Mouse (Mus musculus) midbrain, embryonic 13.5 days (tissue): ENCODE results near the gene Cnfn. TPM values are rescaled to one million over a fixed set of nuclear protein-coding genes. Genes with fewer than 3 reads are reported as not detected.
A peak's percentile ranks its signal among the peaks of the same experiment; 100 is the strongest.

Experiments
- ATAC-seq: fragments of 200-750 bp; cut with Nextera tagmentation; 2 replicates; pipeline ENCODE4 v1.8.0; 2017; ENCODE audit warnings: mild to moderate bottlenecking, moderate TSS enrichment, moderate library complexity
- H3K27ac ChIP-seq: fragments of 300-500 bp; sonication (generic); 2 replicates; pipeline ENCODE4 v1.5.1; 2015; ENCODE audit warnings: inconsistent platforms, mild to moderate bottlenecking, moderate library complexity
- H3K27me3 ChIP-seq: fragments of 300-500 bp; sonication (generic); 2 replicates; pipeline ENCODE4 v1.6.1; 2015; ENCODE audit warnings: mild to moderate bottlenecking, inconsistent platforms
- H3K36me3 ChIP-seq: fragments of 300-500 bp; sonication (generic); 2 replicates; pipeline ENCODE4 v1.6.1; 2015; ENCODE audit warnings: mild to moderate bottlenecking, inconsistent platforms
- H3K4me1 ChIP-seq: fragments of 300-500 bp; sonication (generic); replicated peaks from 2 replicates; pipeline ENCODE4 v1.6.1; 2015; ENCODE audit warnings: inconsistent platforms
- H3K4me2 ChIP-seq: fragments of 300-500 bp; sonication (generic); replicated peaks from 2 replicates; pipeline ENCODE4 v1.6.1; 2015; ENCODE audit warnings: moderate library complexity, mild to moderate bottlenecking, inconsistent platforms
- H3K4me3 ChIP-seq: fragments of 300-500 bp; sonication (generic); replicated peaks from 2 replicates; pipeline ENCODE4 v1.5.1; 2015; ENCODE audit warnings: mild to moderate bottlenecking, inconsistent platforms
- H3K9ac ChIP-seq: fragments of 300-500 bp; sonication (generic); replicated peaks from 2 replicates; pipeline ENCODE4 v1.6.1; 2015; ENCODE audit warnings: mild to moderate bottlenecking, inconsistent platforms
- H3K9me3 ChIP-seq: fragments of 300-500 bp; sonication (generic); 2 replicates; pipeline ENCODE4 v1.6.1; 2016; ENCODE audit warnings: mild to moderate bottlenecking, inconsistent platforms
- WGBS: fragments of 180-500 bp; shearing (Covaris S2); methylation state at CpG from one replicate; pipeline ENCODE4 v1.1.7; 2015; 5-methylcytosine and 5-hydroxymethylcytosine counted together
- polyA plus RNA-seq: library from polyadenylated mRNA; unstranded; fragments of >200 nt; fragmentation: Nextera tagmentation; extraction: Ambion mirVana; gene quantifications from 2 replicates; pipeline ENCODE4 v1.2.1, GENCODE M21; 2015

The Cnfn gene
- polyA plus RNA-seq, 1 experiment from 2014 or later: 0.32 TPM

DNA sequence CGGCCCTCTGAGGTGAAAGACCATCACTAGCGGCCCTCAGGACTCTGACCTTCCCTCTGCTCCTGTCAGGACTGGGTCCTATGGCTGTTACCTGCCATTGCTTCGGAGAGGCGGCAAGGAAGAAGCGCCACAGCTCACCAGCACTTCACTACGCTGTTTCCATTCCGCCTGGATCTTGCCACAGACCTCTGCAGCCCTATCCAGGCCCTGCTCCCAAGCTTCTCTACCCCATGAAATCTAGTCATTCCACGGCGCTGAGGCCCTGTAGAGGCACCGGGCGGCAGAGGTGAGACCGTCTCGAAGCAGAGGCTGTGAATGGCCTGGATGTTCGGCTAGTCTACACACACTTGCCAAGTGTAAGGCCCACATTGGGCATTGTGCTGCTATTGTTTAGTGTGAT, 27.1 kb upstream of the Cnfn start:
- 90% methylated on average over 14 of the region's 14 CpGs for WGBS

DNA sequence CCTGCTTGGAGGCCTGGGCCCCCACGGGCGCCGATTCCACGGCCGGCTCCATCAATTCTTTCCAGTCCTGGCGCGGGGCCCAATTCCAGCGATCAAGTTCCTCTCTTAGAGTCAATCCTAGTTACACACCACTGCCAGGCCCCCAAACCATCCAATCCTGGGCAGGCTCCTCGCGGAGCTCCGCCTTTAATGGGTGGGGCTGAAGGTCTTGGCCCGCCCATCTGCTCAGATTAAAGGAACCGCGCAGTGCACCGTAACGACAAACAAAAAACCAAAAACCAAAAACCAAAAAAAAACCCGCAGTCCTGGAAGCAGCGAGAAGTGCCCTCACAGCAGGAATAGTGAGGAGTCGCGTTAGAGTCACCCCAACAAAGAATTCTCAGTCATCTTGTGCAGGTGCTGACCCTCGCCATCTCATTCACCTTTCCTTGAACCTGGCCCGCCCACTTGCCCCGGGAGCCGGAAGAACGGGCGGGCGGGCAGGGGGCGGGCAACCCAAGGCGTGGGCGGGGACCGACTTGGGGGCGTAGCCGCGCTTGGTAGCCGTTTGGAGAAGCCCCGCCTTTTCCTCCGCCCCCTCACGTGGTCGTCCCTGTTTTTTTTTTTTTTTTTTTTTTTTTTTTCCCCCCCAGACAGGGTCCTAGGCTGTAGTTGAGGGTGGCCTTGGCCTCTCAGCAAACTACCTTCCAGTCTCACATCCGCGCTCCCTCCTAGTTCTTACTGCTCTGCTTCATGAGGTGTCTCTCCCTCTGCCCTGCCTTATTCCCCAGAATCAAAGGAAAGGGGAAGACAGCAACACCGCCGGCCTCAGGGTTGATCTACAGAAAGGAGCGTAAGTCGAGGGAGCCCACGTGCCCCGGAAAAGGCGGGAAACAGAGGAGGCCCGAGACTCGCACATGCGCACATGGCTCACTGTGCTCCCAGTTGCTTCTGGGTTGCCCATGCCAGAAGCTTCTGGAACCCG, 26.3 kb upstream of the Cnfn start:
- 6% methylated on average over 48 of the region's 52 CpGs for WGBS
- Histone ChIP-seq H3K9ac (peak overlapping the region; percentile 76), H3K27ac (peak overlapping the region; percentile 70), H3K4me3 (peak overlapping the region; percentile 63), H3K4me1 (peaks cover 37% of the 10 kb centered on the region), H3K9me3 (no peaks in the 10 kb centered on the region), H3K36me3 (no peaks in the 10 kb centered on the region), H3K4me2 (peak overlapping the region; percentile 81), H3K27me3 (peaks cover 5% of the 10 kb centered on the region)
- ATAC-seq: peak; percentile 97

More for the DNA sequence above, 27.1 kb upstream of the Cnfn start:
- H3K4me2 ChIP-seq: peak overlapping the region; percentile 81
- H3K4me1 ChIP-seq: peaks cover 31% of the 10 kb centered on the region
- peak overlapping the region; percentile 63 for H3K4me3 ChIP-seq
- ATAC-seq: peak; percentile 19
- H3K9me3 ChIP-seq: no peaks in the 10 kb centered on the region
- no peak overlapping the region; the same call in 1 of the 2 replicates for H3K27ac ChIP-seq
- no peaks in the 10 kb centered on the region for H3K36me3 ChIP-seq
- peaks cover 5% of the 10 kb centered on the region for H3K27me3 ChIP-seq
- H3K9ac ChIP-seq: no peak overlapping the region

DNA sequence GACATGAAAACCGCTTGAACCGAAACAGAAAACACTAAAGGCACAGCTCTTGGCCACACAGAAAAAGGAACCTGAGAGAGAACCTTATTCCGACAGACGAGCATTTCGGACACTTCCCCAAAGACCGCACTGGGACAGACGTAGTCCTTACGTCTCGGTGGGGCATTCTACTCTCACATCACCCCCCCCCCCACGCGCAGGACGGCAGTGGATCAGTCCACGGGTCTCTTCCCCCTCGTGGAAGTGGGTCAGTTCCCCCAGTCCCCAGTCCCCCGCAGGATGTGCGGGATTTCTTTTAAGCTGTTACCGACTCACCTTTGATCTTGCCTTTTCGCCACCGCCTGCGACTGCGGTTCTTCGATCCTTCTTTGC, 25.6 kb upstream of the Cnfn start:
- peaks cover 43% of the 10 kb centered on the region for H3K4me1 ChIP-seq
- WGBS: under 1% methylated on average over 22 of the region's 22 CpGs
- peaks cover 5% of the 10 kb centered on the region for H3K27me3 ChIP-seq
- no peaks in the 10 kb centered on the region for H3K9me3 ChIP-seq
- H3K4me3 ChIP-seq: peak overlapping the region; percentile 63
- ATAC-seq: peak; percentile 72
- no peaks in the 10 kb centered on the region for H3K36me3 ChIP-seq
- H3K4me2 ChIP-seq: peak overlapping the region; percentile 81
- H3K27ac ChIP-seq: peak overlapping the region; percentile 44
- peak overlapping the region; percentile 76 for H3K9ac ChIP-seq

DNA sequence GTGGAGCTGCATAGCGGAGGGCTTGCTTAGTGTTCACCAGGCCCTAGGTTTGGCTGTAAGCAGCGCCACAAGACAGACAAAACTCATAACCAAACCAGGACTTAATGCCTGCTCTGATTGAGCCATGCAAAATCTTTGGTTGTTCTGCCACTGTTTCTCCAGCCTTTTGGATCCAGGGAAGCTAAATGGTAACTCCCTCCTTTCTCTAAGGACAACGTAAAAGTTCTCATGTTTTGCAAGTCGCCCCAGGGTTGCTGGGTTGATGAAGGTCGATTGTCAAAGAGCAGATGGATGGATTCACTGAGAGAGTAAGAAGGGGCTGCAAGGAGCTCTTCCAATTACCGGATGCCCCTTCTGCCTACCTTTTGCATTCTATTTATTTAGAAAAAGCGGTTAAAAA, 25.2 kb upstream of the Cnfn start:
- Histone ChIP-seq H3K4me1 (peaks cover 47% of the 10 kb centered on the region), H3K27me3 (peaks cover 5% of the 10 kb centered on the region), H3K27ac (no peak overlapping the region; the same call in 1 of the 2 replicates), H3K36me3 (no peaks in the 10 kb centered on the region), H3K4me2 (peak overlapping the region; percentile 81), H3K9me3 (no peaks in the 10 kb centered on the region), H3K4me3 (peak overlapping the region; percentile 63), H3K9ac (peak overlapping the region; percentile 76)
- no peak for ATAC-seq
- 21% methylated on average over 7 of the region's 7 CpGs for WGBS

DNA sequence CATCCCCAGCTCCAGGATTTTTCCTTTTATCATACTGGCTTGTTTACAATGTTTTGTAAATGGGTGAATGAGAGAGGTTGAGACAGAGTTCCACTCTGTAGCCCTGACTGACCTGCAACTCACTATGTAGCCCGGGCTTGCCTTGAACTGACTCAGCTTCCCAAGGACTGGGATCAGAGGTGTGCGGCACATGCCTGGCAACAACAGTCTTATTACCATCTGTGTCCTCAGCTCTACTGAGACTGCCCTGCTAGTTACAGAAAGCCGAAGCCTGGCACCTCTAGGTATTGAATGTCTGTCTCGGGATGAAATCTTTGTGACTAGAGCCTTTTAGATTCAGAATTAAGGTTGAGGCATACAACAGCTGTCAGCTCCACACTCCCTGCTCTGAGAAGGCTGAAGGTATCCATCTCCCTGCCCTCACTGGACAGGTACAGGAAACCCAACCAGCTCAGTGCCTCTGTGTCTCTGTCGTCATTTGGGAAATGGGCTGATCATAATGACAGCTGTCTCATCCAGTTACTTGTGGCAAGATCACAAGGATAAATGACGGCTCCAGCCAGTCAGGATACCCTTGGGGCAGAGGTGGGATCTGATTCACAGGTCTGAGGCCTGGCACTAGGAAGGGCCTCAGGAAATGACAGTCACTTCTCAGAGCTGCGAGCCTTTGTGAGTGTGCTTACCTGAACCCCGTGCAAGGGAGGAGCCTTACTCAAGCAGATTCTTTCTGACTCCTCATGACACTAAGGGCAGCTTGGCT, 24.1 kb upstream of the Cnfn start:
- Histone ChIP-seq H3K4me1 (peaks cover 49% of the 10 kb centered on the region), H3K4me2 (peak overlapping the region; percentile 81), H3K9ac (peak overlapping the region; percentile 41; the same call in 1 of the 2 replicates), H3K9me3 (no peaks in the 10 kb centered on the region), H3K4me3 (peak overlapping the region; percentile 63), H3K36me3 (peaks cover under 1% of the 10 kb centered on the region; the same call in 1 of the 2 replicates), H3K27me3 (peaks cover 5% of the 10 kb centered on the region), H3K27ac (no peak overlapping the region)
- 81% methylated on average over 8 of the region's 8 CpGs for WGBS
- no peak for ATAC-seq

DNA sequence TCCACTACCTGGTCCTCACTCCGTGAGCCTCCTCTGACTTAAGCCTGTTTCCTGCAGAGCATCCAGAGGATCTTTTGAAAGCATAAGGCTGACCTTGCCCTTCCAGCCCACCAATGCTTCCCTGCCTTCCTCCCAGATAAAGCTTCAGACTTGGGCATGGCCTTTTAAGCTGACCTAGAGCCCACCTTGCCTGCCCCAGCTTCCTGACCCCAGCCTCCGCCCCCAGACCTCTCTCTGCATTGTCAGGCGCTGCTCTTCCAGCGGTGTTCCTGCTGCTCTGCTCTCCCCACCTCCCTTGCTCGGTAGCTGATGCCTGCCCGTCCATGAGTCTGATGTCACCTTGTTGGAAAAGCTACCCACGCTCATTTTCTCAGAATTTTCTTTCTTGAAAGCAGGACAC, 23.3 kb upstream of the Cnfn start:
- WGBS: 33% methylated on average over 7 of the region's 7 CpGs
- Histone ChIP-seq H3K9ac (peak overlapping the region; percentile 32; the same call in 1 of the 2 replicates), H3K4me2 (no peak overlapping the region)

DNA sequence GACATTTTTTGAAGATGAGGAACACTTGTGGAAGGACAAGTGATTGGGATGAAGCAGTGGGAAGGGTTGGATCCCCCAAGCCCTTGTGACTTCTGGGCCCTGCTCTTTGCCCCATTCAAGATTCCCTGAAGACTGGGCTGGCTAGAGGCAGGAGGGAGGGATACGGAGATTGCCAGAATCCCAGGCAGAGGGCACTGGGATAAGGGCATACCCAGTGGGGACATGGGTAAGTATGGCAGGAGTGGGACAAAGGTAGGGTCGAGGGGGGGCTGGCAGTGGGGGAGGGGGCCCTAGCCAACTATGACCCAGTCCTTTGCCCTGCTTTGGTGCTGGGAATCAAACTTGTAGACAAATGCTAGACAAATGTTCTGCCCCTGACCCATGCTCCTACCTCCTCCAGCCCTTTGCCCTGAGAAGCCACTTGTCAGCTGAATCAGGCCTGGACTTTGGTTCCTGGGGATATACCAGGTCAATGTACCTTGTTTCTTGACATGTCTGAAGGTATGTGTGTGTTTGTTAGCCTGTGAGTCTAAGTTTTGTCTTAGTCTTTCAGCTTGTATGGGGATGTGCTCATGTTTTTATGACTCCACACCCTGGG, 22.4 kb upstream of the Cnfn start:
- Histone ChIP-seq H3K9me3 (no peaks in the 10 kb centered on the region), H3K4me2 (no peak overlapping the region), H3K9ac (no peak overlapping the region), H3K4me1 (peaks cover 49% of the 10 kb centered on the region), H3K27me3 (peaks cover 5% of the 10 kb centered on the region), H3K27ac (no peak overlapping the region), H3K4me3 (no peak overlapping the region), H3K36me3 (peaks cover 17% of the 10 kb centered on the region)
- 54% methylated on average over 2 of the region's 2 CpGs for whole genome bisulfite sequencing
- ATAC-seq: no peak

More for the DNA sequence above, 23.3 kb upstream of the Cnfn start:
- peaks cover 49% of the 10 kb centered on the region for H3K4me1 ChIP-seq
- H3K4me3 ChIP-seq: no peak overlapping the region
- no peak overlapping the region for H3K27ac ChIP-seq
- H3K9me3 ChIP-seq: no peaks in the 10 kb centered on the region
- no peak for ATAC-seq
- H3K36me3 ChIP-seq: peaks cover 8% of the 10 kb centered on the region
- H3K27me3 ChIP-seq: peaks cover 5% of the 10 kb centered on the region

DNA sequence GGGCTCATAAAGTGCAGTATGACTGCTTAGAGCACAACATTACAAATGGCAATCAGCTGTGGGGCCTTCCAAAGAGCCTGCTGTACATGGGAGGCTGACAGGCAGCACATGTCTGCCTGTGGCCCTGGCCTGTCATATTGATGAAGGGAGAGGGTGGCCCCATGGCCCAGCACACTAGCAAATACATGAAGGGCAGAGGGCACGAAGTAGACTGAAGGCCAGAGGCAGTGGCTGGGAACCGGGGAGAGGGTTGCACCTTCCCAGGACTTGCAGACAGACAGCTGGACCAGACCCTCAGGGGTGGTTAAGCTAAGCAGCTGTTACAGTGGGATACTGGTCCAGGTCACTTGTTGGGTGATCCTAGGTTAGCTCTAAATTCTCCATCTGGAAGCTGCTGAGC, 21.5 kb upstream of the Cnfn start:
- Histone ChIP-seq H3K9ac (0 out of 2 replicates have a peak overlapping the region, but pooled peaks have one; percentile 23), H3K27ac (no peak overlapping the region), H3K36me3 (peaks cover 27% of the 10 kb centered on the region), H3K4me3 (no peak overlapping the region), H3K9me3 (no peaks in the 10 kb centered on the region), H3K27me3 (peaks cover 5% of the 10 kb centered on the region), H3K4me2 (no peak overlapping the region), H3K4me1 (peaks cover 44% of the 10 kb centered on the region)
- WGBS: 45% methylated on average over 2 of the region's 2 CpGs
- ATAC-seq: no peak

DNA sequence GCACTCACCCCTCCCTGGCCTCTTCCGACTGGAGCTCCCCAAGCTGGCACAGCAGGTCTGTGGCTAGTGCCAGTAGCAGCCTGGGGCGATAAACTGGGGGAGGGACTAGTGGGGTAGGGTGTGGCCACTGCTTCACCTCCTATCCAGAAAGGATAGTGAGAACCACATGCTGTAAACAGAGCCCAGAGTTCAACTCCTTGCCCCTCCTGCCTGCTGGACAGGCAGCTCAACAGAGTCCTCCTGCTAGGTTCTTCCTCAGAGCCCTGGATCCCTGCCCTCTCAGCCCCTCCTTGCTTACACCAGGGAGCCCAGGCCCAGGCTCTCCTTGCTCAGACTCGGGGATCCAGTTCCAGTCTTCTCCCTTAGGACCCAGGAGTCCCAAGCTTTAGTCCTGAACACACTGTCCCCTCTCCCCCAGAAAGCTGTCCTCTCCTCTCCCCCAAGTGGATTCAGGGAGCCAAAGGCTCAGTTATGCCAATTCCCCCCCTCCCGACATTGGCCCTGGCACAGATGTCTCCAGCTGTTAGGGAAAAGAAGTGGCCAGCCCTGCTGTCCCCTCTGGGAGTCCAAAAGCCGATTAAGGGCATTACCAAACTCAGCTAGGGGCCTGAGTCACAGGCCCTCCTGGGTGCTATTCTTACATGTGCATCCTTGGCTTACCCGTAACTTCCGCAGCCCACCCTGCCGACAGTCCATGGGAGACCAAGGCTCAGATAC, 20.7 kb upstream of the Cnfn start:
- Histone ChIP-seq H3K9me3 (no peaks in the 10 kb centered on the region), H3K36me3 (peaks cover 35% of the 10 kb centered on the region), H3K27ac (no peak overlapping the region), H3K4me3 (no peak overlapping the region), H3K9ac (peak overlapping the region; percentile 41; the same call in 1 of the 2 replicates), H3K4me2 (no peak overlapping the region), H3K4me1 (peaks cover 44% of the 10 kb centered on the region), H3K27me3 (peaks cover 5% of the 10 kb centered on the region)
- WGBS: 32% methylated on average over 8 of the region's 8 CpGs
- no peak for ATAC-seq

DNA sequence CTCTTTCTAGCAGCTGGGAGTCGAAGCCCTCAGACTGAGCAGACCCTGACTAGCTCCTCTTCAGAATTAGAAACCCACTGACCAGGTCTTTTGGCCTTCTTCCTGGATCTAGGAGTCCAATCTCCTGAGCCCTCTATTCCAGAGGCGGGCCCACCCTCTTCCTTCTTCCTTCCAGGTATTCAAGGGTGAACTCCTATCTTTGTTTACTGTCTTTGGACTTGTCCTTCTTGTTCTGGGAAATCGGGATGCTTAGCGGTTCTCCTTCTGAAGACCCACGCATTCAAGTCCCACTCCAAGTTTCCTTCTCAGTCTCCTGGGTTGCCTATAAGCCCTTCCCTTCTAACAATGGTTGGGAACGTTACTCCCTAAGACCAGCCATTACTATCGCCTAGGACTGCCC, 19.4 kb upstream of the Cnfn start:
- no peaks in the 10 kb centered on the region for H3K9me3 ChIP-seq
- peaks cover 2% of the 10 kb centered on the region; the same call in 1 of the 2 replicates for H3K27me3 ChIP-seq
- WGBS: 88% methylated on average over 7 of the region's 7 CpGs
- no peak for ATAC-seq
- H3K27ac ChIP-seq: no peak overlapping the region
- H3K4me1 ChIP-seq: peaks cover 34% of the 10 kb centered on the region
- H3K4me3 ChIP-seq: no peak overlapping the region
- H3K4me2 ChIP-seq: no peak overlapping the region
- H3K9ac ChIP-seq: no peak overlapping the region
- peaks cover 48% of the 10 kb centered on the region for H3K36me3 ChIP-seq

DNA sequence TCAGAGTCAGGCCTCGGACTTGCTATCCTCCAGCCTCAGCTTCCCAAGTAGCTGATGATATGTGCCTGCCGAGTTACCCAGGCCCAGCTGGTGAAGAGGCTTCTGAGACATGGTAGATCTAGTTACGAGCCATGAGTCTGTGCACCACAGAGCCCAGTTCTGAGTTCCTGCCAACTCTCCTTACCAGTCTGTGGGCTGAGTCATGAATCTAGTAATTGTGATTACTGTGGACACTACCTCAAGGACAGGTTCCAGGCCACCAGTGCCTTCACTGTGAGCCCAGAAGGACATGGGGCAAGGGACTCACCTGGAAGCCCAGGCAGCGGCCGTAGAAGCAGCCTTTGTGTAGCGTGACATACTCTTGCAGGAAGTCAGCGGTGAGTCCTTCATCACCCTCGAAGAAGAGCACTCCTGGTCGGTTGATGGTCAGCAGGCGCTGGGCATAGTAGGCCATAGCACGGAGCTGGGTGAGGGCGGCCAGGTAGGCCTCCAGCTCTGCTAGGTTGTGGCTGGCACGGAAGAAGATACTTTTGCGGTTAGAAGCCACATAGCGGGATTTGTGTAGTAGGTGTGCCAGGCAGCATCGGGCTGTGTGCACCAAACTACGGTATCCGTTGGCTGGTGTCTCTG, 18.4 kb upstream of the Cnfn start:
- Histone ChIP-seq H3K36me3 (peaks cover 57% of the 10 kb centered on the region), H3K9me3 (no peaks in the 10 kb centered on the region), H3K27me3 (no peaks in the 10 kb centered on the region), H3K27ac (no peak overlapping the region), H3K4me1 (peaks cover 24% of the 10 kb centered on the region), H3K4me3 (no peak overlapping the region), H3K4me2 (no peak overlapping the region), H3K9ac (no peak overlapping the region)
- ATAC-seq: no peak
- 94% methylated on average over 18 of the region's 18 CpGs for WGBS
